Mouse (Mus musculus) midbrain, embryonic 16.5 days (tissue): ENCODE results near the gene Wnt5b. TPM values are rescaled to one million over a fixed set of nuclear protein-coding genes. Genes with fewer than 3 reads are reported as not detected.

Source experiments
- ATAC-seq: fragments of 200-750 bp; cut with Nextera tagmentation; 2 replicates; pipeline ENCODE4 v1.8.0; 2017; ENCODE audit warnings: moderate TSS enrichment
- H3K27ac ChIP-seq: fragments of 300-500 bp; sonication (generic); 2 replicates; pipeline ENCODE4 v1.5.1; 2014; ENCODE audit warnings: mild to moderate bottlenecking, low read length, mixed read lengths
- H3K27me3 ChIP-seq: fragments of 300-500 bp; sonication (generic); 2 replicates; pipeline ENCODE4 v1.6.1; 2014; ENCODE audit warnings: low read depth, low read length, mixed read lengths; ENCODE audit not compliant: control insufficient read depth, insufficient read depth
- H3K36me3 ChIP-seq: fragments of 300-500 bp; sonication (generic); 2 replicates; pipeline ENCODE4 v1.6.1; 2014; ENCODE audit warnings: mild to moderate bottlenecking, low read length, moderate library complexity, mixed read lengths; ENCODE audit not compliant: control insufficient read depth, insufficient read depth
- H3K4me1 ChIP-seq: fragments of 300-500 bp; sonication (generic); 2 replicates; pipeline ENCODE4 v1.6.1; 2014; ENCODE audit warnings: mild to moderate bottlenecking, low read length, mixed read lengths; ENCODE audit not compliant: control insufficient read depth, insufficient read depth
- H3K4me2 ChIP-seq: fragments of 300-500 bp; sonication (generic); 2 replicates; pipeline ENCODE4 v1.6.1; 2014; ENCODE audit warnings: mild to moderate bottlenecking, low read length, mixed read lengths
- H3K4me3 ChIP-seq: fragments of 300-500 bp; sonication (generic); 2 replicates; pipeline ENCODE4 v1.5.1; 2014; ENCODE audit warnings: low read depth, mild to moderate bottlenecking, low read length, moderate library complexity, mixed read lengths
- H3K9ac ChIP-seq: fragments of 300-500 bp; sonication (generic); 2 replicates; pipeline ENCODE4 v1.6.1; 2014; ENCODE audit warnings: low read depth, low read length, mixed read lengths
- H3K9me3 ChIP-seq: fragments of 300-500 bp; sonication (generic); replicated peaks from 2 replicates; pipeline ENCODE4 v1.6.1; 2014; ENCODE audit warnings: mild to moderate bottlenecking, low read length, mixed read lengths; ENCODE audit not compliant: control insufficient read depth, poor library complexity, severe bottlenecking
- WGBS: fragments of 180-500 bp; shearing (Covaris S2); extraction: QIAGEN DNeasy Blood & Tissue Kit; methylation state at CpG from one replicate; pipeline ENCODE4 v1.1.7; 2014; 5-methylcytosine and 5-hydroxymethylcytosine counted together
- polyA plus RNA-seq: library from polyadenylated mRNA; unstranded; fragments of >200 nt; fragmentation: Nextera tagmentation; extraction: Ambion mirVana; gene quantifications from 2 replicates; pipeline ENCODE4 v1.2.1, GENCODE M21; 2015

Gene Wnt5b
- polyA plus RNA-seq, result 0.70 and 1.6 TPM in 2 replicates

DNA sequence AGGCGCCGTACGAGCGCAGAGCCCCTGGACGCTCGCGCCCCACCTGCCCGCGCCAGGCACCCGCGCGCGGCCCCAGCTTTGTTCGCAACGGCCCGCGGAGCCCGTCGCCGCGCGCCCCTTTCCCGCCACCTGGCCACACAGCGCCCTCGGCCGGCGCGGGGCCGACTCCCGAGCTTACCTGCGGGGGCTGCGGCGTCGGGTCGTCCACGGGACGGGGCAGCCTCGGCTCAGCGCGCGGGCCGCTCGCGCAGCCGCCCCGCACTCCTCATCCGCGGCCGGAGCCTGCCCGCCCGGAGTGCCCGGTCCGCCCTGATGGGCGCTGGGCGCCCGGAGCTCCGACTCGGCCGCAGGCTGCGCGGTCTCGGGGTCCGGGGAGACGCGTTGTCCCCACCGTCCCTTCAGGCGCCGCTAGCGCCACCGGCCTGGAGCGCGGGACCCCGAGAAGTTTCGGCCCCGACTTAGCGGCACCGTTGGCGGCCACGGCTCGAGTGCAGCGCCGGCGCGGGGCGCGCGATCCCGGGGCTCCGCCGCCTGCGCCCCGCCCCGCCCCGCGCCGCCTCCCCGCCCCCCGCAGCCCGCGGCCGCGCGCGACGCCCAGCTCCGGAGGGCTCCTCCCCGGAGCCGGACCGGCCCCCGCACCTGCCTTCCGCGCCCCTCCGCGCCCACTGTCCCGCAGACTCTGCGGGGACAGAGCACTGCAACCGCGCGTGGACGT is at the start of gene Wnt5b:
Gene Wnt5b, minus strand, starts transcription at position 545 of the 715 bp plus-strand sequence.
- Histone ChIP-seq H3K36me3 (no peaks in the 10 kb centered on the region), H3K27me3 (peaks cover 18% of the 10 kb centered on the region), H3K4me2 (peak within 1 kb of the TSS; percentile 82), H3K4me3 (peak within 1 kb of the TSS; percentile 54), H3K9me3 (no peaks in the 10 kb centered on the region), H3K27ac (no peak within 1 kb of the TSS), H3K4me1 (peaks cover 6% of the 10 kb centered on the region; the same call in 1 of the 2 replicates), H3K9ac (peak within 1 kb of the TSS; percentile 53)
- ATAC-seq, result peak; percentile 76
- under 1% methylated on average over 112 of the region's 120 CpGs for WGBS

DNA sequence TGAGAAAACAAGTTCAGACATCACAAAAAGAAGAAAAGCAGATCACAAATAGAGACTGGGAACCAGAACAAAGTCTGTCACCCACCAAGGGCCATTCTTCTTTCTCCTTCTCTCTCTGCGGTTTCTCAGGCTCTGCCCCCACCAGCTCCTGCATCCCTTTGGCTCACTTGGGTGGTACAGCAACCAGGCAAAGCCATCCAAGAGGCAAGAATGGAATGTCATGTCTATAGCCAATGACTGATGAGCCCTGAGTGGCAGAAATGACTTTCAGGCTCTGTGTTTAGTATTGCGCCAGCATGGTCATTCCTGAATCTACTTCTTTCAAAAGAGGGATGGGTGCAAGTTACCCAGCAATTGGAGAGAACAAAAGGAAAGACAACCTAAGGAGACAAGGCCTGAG is 46.7 kb upstream of the Wnt5b start:
- no peaks in the 10 kb centered on the region for H3K27me3 ChIP-seq
- H3K9ac ChIP-seq, result no peak overlapping the region
- no peaks in the 10 kb centered on the region for H3K36me3 ChIP-seq
- H3K4me3 ChIP-seq, result no peak overlapping the region
- no peak overlapping the region for H3K27ac ChIP-seq
- no peak for ATAC-seq
- no peaks in the 10 kb centered on the region for H3K4me1 ChIP-seq
- no peak overlapping the region for H3K4me2 ChIP-seq
- no peaks in the 10 kb centered on the region for H3K9me3 ChIP-seq
- WGBS, result 80% methylated on average over 2 of the region's 2 CpGs

GRCm38 (mm10) chr6:119587897-119588296 is 43.8 kb upstream of the Wnt5b start:
- ATAC-seq, result no peak
- 89% methylated on average over 2 of the region's 2 CpGs for WGBS

DNA sequence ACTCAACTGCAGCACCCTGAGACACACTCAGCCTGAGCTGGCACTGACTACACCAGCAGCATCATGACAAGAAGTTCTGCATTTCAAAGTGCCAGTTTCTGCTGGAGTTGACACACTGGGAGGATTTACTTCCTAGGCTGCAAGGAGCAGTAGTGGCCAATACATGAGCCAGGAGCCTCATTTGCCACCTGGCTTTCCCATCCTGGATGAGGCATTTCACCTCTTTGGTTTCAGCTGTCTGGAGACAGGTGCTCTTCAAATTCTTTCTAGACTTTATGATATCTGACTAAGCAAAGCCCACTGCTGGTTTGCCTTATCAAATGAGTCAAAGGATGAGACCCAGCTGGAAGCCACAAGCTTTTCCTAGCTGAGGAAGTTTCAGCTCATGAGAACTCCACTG is 43.3 kb upstream of the Wnt5b start:
- Histone ChIP-seq H3K36me3 (no peaks in the 10 kb centered on the region), H3K9me3 (no peaks in the 10 kb centered on the region), H3K9ac (no peak overlapping the region), H3K4me2 (no peak overlapping the region), H3K27ac (no peak overlapping the region), H3K4me3 (no peak overlapping the region), H3K27me3 (no peaks in the 10 kb centered on the region), H3K4me1 (no peaks in the 10 kb centered on the region)
- no peak for ATAC-seq

More at GRCm38 (mm10) chr6:119587897-119588296, 43.8 kb upstream of the Wnt5b start:
- no peak overlapping the region for H3K9ac ChIP-seq
- no peaks in the 10 kb centered on the region for H3K9me3 ChIP-seq
- H3K4me3 ChIP-seq, result no peak overlapping the region
- H3K4me2 ChIP-seq, result no peak overlapping the region
- no peaks in the 10 kb centered on the region for H3K4me1 ChIP-seq
- no peaks in the 10 kb centered on the region for H3K27me3 ChIP-seq
- H3K27ac ChIP-seq, result no peak overlapping the region
- H3K36me3 ChIP-seq, result no peaks in the 10 kb centered on the region

DNA sequence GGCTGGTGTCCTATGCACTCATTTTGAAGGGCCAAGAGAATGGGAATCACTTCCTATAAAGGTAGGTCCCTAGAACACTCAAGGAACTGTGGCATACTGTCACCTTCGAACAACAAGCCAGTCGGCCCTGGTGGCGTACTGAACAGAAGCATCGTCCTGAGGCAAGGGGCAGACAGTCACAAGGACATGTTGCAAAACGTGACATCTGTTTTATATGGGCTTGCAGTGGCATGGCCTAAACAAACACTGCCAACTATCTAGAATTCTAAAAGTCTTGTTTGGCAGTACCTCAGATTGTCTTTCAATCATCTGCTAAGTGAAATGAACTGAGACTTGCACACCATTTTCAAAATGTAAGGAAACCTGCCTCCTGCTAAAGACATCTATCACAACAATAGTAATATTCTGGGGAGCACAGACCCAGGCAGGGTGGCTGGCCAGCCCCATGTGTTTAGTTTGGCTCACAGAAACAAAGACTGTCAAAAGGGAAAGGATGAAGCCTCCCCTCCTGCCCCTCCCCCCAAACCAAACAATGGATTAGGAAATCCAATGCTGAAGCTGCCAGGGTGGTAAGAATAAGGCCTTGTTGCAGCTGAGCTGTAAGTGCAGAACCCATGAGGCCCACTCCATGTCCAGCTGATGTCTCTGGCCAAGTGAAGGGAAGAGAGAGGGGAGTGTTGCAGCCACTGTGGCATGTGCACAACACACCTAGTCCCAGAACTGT is 41.7 kb upstream of the Wnt5b start:
- WGBS, result 65% methylated on average over 5 of the region's 5 CpGs
- H3K4me2 ChIP-seq, result no peak overlapping the region
- H3K27me3 ChIP-seq, result no peaks in the 10 kb centered on the region
- no peaks in the 10 kb centered on the region for H3K9me3 ChIP-seq
- no peak for ATAC-seq
- no peaks in the 10 kb centered on the region for H3K4me1 ChIP-seq
- no peak overlapping the region for H3K9ac ChIP-seq
- H3K4me3 ChIP-seq, result no peak overlapping the region
- no peaks in the 10 kb centered on the region for H3K36me3 ChIP-seq
- H3K27ac ChIP-seq, result no peak overlapping the region

GRCm38 (mm10) chr6:119584061-119584460 is 39.9 kb upstream of the Wnt5b start:
- Histone ChIP-seq H3K27me3 (no peaks in the 10 kb centered on the region), H3K4me3 (no peak overlapping the region), H3K4me1 (no peaks in the 10 kb centered on the region), H3K36me3 (no peaks in the 10 kb centered on the region), H3K4me2 (no peak overlapping the region), H3K9me3 (no peaks in the 10 kb centered on the region), H3K9ac (no peak overlapping the region), H3K27ac (no peak overlapping the region)
- 65% methylated on average over 1 of the region's 1 CpGs for WGBS
- no peak for ATAC-seq

- no peak for ATAC-seq
- 97% methylated on average over 5 of the region's 5 CpGs for WGBS
- H3K36me3 ChIP-seq, result no peaks in the 10 kb centered on the region
- no peak overlapping the region for H3K4me2 ChIP-seq
- no peaks in the 10 kb centered on the region for H3K9me3 ChIP-seq
- no peak overlapping the region for H3K9ac ChIP-seq
- no peak overlapping the region for H3K4me3 ChIP-seq
- no peak overlapping the region for H3K27ac ChIP-seq
- H3K4me1 ChIP-seq, result no peaks in the 10 kb centered on the region
- H3K27me3 ChIP-seq, result no peaks in the 10 kb centered on the region
These were observed 39.0 kb upstream of the Wnt5b start for GRCm38 (mm10) chr6:119583165-119583564.

GRCm38 (mm10) chr6:119576706-119577105 is 32.6 kb upstream of the Wnt5b start:
- no peak overlapping the region for H3K4me3 ChIP-seq
- H3K27me3 ChIP-seq, result no peaks in the 10 kb centered on the region
- no peak overlapping the region for H3K27ac ChIP-seq
- WGBS, result 92% methylated on average over 4 of the region's 4 CpGs
- no peaks in the 10 kb centered on the region for H3K9me3 ChIP-seq
- ATAC-seq, result no peak
- H3K9ac ChIP-seq, result no peak overlapping the region
- H3K4me2 ChIP-seq, result no peak overlapping the region
- H3K36me3 ChIP-seq, result peaks cover 21% of the 10 kb centered on the region
- no peaks in the 10 kb centered on the region for H3K4me1 ChIP-seq

DNA sequence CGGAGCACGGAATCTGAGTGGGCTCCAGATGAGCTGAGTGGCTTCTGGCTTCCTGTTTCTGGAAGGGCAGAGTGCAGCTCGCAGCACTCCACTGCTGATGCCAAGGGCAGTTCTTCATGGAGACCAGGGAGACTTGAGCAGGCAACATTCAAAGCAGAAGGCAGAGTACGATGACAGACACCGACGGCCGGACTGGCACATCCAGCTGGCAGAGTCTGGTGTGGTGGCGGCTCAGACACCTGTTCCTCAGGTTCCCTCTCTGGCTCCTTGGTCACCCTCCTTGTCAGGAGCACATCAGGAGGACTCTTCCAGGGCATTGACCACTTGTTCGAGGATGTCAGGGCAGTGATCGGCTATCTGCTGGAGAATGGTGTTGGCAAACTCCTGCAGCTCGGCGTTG is 31.2 kb upstream of the Wnt5b start:
- H3K4me2 ChIP-seq, result no peak overlapping the region
- no peaks in the 10 kb centered on the region for H3K9me3 ChIP-seq
- H3K27me3 ChIP-seq, result no peaks in the 10 kb centered on the region
- WGBS, result 95% methylated on average over 12 of the region's 12 CpGs
- H3K4me3 ChIP-seq, result no peak overlapping the region
- no peaks in the 10 kb centered on the region for H3K4me1 ChIP-seq
- H3K36me3 ChIP-seq, result peaks cover 21% of the 10 kb centered on the region
- H3K27ac ChIP-seq, result no peak overlapping the region
- no peak overlapping the region for H3K9ac ChIP-seq
- ATAC-seq, result no peak
